Mouse (Mus musculus) neural tube, embryonic 15.5 days (tissue): ENCODE measurements around the gene Rassf7. TPM values are rescaled to one million over a fixed set of nuclear protein-coding genes. Genes with fewer than 3 reads are reported as not detected.
A peak's percentile ranks its signal among the peaks of the same experiment; 100 is the strongest.

Experiments
- ATAC-seq: fragments of 200-750 bp; cut with Nextera tagmentation; 2 replicates; pipeline ENCODE4 v1.8.0; 2017; ENCODE audit warnings: mild to moderate bottlenecking, moderate TSS enrichment, moderate library complexity; ENCODE audit not compliant: low FRiP score
- H3K27ac ChIP-seq: fragments of 300-500 bp; sonication (generic); replicated peaks from 2 replicates; pipeline ENCODE4 v1.5.1; 2015; ENCODE audit warnings: mild to moderate bottlenecking, inconsistent platforms
- H3K27me3 ChIP-seq: fragments of 300-500 bp; sonication (generic); replicated peaks from 2 replicates; pipeline ENCODE4 v1.6.1; 2015; ENCODE audit warnings: inconsistent platforms
- H3K36me3 ChIP-seq: fragments of 300-500 bp; sonication (generic); 2 replicates; pipeline ENCODE4 v1.6.1; 2015; ENCODE audit warnings: inconsistent platforms
- H3K4me1 ChIP-seq: fragments of 300-500 bp; sonication (generic); 2 replicates; pipeline ENCODE4 v1.6.1; 2015; ENCODE audit warnings: inconsistent platforms
- H3K4me2 ChIP-seq: fragments of 300-500 bp; sonication (generic); 2 replicates; pipeline ENCODE4 v1.6.1; 2015; ENCODE audit warnings: inconsistent platforms, mild to moderate bottlenecking, moderate library complexity
- H3K4me3 ChIP-seq: fragments of 300-500 bp; sonication (generic); replicated peaks from 2 replicates; pipeline ENCODE4 v1.5.1; 2015; ENCODE audit warnings: mild to moderate bottlenecking, inconsistent platforms
- H3K9ac ChIP-seq: fragments of 300-500 bp; sonication (generic); replicated peaks from 2 replicates; pipeline ENCODE4 v1.6.1; 2015; ENCODE audit warnings: mild to moderate bottlenecking, inconsistent platforms
- H3K9me3 ChIP-seq: fragments of 300-500 bp; sonication (generic); replicated peaks from 2 replicates; pipeline ENCODE4 v1.6.1; 2016; ENCODE audit warnings: inconsistent platforms
- WGBS: fragments of 180-500 bp; shearing (Covaris S2); methylation state at CpG from one replicate; pipeline ENCODE4 v1.1.7; 2015; ENCODE audit warnings: mixed read lengths; 5-methylcytosine and 5-hydroxymethylcytosine counted together
- polyA plus RNA-seq: library from polyadenylated mRNA; unstranded; fragments of >200 nt; fragmentation: Nextera tagmentation; extraction: Ambion mirVana; gene quantifications from 2 replicates; pipeline ENCODE4 v1.2.1, GENCODE M21; 2015

Rassf7 gene
- polyA plus RNA-seq, 1 experiment from 2014 or later, result 24.1 TPM

DNA sequence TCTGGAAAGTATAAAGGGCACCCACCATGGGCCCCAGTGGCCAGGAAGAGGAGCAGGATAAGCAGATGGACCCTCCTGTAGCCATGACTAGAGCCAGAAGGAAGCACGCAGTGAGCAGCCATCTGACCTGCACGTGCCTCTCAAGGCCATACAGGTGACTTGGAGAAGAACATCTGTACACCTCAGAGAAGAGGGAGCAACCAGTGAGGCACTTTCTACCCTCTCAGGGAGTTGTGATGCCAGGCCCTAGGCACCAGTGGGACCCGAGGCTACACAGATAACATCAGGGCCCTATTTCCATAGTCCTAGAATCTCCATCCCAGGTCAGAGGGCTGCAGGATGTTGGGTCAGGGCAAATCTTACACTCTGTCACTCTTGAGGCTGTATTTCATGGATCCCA lies 25.4 kb upstream of the Rassf7 start:
- no peak for ATAC-seq
- H3K4me3 ChIP-seq, result no peak overlapping the region
- no peak overlapping the region for H3K9ac ChIP-seq
- peaks cover 27% of the 10 kb centered on the region for H3K4me1 ChIP-seq
- H3K27me3 ChIP-seq, result no peaks in the 10 kb centered on the region
- no peak overlapping the region for H3K4me2 ChIP-seq
- H3K9me3 ChIP-seq, result no peaks in the 10 kb centered on the region
- H3K36me3 ChIP-seq, result peaks cover 36% of the 10 kb centered on the region
- H3K27ac ChIP-seq, result no peak overlapping the region
- 97% methylated on average over 3 of the region's 3 CpGs for WGBS

DNA sequence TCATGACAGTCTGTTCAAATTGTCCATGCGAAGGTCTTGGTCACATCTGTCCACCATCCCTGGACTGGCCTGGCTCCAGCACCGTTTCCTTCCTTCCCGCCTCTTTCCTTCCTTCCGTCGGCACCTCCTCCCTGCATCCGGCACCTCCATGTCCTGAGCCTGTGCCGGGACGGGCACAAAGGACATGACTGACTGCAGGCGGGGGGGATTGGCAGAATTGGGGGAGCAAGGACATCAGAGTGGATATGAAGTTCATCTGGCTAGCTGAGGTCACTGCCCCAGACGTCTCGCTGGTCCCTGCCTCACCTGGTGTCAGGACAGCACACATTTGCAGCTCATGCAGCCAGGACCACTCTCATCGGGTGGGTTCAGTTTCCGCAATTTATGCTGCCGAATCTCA lies 24.6 kb upstream of the Rassf7 start:
- no peak overlapping the region for H3K27ac ChIP-seq
- 89% methylated on average over 14 of the region's 14 CpGs for WGBS

DNA sequence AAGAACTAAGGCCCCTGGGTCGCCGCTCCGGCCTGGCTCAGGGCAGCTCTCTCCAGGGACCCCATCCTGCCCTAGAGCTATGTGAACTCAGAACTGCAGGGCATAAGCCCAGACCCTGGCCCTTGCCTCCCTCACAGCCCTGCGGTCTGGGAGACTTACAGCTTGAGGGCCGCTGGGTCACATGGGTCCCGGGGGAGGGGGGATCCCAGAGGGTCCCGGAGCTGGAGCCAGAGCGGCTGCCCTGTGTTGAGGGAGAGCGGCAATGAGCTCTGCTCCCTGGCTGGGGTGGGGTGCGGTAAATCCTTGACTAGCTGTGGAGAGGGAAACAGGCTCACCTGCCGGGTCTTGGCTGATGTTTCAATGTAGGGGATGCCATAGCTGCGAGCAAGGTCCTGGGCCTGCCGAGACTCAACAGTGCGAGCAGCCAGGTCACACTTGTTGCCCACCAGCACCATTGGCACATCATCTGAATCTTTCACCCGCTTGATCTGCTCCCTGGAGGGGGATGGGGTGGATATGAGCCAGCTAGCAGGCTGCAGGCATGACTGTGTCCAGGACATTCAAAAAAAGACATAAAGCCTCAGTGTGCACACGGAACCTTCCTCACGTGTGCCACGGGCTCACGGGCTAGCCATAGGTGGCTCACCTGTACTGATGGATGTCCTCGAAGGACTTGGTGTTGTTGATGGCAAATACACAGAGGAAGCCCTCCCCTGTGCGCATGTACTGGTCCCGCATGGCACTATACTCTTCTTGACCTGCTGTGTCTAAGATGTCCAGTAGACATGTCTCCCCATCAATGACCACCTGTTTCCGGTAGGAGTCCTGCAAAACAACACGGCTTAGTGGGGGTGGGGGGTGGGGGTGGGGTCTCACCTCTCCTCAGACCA lies 23.6 kb upstream of the Rassf7 start:
- Histone ChIP-seq H3K4me1 (peaks cover 33% of the 10 kb centered on the region), H3K9ac (peak overlapping the region; percentile 98; the same call in 1 of the 2 replicates), H3K27ac (no peak overlapping the region), H3K4me2 (peak overlapping the region; percentile 93), H3K9me3 (no peaks in the 10 kb centered on the region), H3K36me3 (peaks cover 36% of the 10 kb centered on the region), H3K4me3 (peak overlapping the region; percentile 86; the same call in 1 of the 2 replicates), H3K27me3 (no peaks in the 10 kb centered on the region)
- 91% methylated on average over 24 of the region's 24 CpGs for WGBS
- no peak for ATAC-seq

More for the DNA sequence above, 24.6 kb upstream of the Rassf7 start:
- Histone ChIP-seq H3K4me3 (no peak overlapping the region), H3K9me3 (no peaks in the 10 kb centered on the region), H3K4me2 (no peak overlapping the region), H3K27me3 (no peaks in the 10 kb centered on the region), H3K36me3 (peaks cover 36% of the 10 kb centered on the region), H3K9ac (no peak overlapping the region), H3K4me1 (peaks cover 33% of the 10 kb centered on the region)
- ATAC-seq, result no peak

- 30% methylated on average over 12 of the region's 12 CpGs for WGBS
- no peak for ATAC-seq
- Histone ChIP-seq H3K27ac (peak overlapping the region; percentile 83), H3K36me3 (peaks cover 36% of the 10 kb centered on the region), H3K4me1 (peaks cover 33% of the 10 kb centered on the region), H3K4me2 (peak overlapping the region; percentile 93), H3K9ac (peak overlapping the region; percentile 98), H3K4me3 (peak overlapping the region; percentile 86), H3K9me3 (no peaks in the 10 kb centered on the region), H3K27me3 (no peaks in the 10 kb centered on the region)
These were observed 22.8 kb upstream of the Rassf7 start for GRCm38 (mm10) chr7:141192776-141193347.

- ATAC-seq, result no peak; the same call in none of the 2 replicates
- H3K4me1 ChIP-seq, result peaks cover 33% of the 10 kb centered on the region
- peak overlapping the region; percentile 93 for H3K4me2 ChIP-seq
- peak overlapping the region; percentile 86 for H3K4me3 ChIP-seq
- H3K36me3 ChIP-seq, result peaks cover 36% of the 10 kb centered on the region
- no peaks in the 10 kb centered on the region for H3K27me3 ChIP-seq
- WGBS, result 3% methylated on average over 20 of the region's 43 CpGs
- H3K27ac ChIP-seq, result peak overlapping the region; percentile 83
- no peaks in the 10 kb centered on the region for H3K9me3 ChIP-seq
- H3K9ac ChIP-seq, result peak overlapping the region; percentile 98
These were observed 22.3 kb upstream of the Rassf7 start for GRCm38 (mm10) chr7:141193348-141193856.

GRCm38 (mm10) chr7:141193948-141194347 lies 21.7 kb upstream of the Rassf7 start, which contains the start of the genes Hras and Lrrc56:
Hras (minus strand) TSS chr7:141194005.
Lrrc56 (plus strand) TSS chr7:141194157.
- WGBS, result under 1% methylated on average over 38 of the region's 39 CpGs

DNA sequence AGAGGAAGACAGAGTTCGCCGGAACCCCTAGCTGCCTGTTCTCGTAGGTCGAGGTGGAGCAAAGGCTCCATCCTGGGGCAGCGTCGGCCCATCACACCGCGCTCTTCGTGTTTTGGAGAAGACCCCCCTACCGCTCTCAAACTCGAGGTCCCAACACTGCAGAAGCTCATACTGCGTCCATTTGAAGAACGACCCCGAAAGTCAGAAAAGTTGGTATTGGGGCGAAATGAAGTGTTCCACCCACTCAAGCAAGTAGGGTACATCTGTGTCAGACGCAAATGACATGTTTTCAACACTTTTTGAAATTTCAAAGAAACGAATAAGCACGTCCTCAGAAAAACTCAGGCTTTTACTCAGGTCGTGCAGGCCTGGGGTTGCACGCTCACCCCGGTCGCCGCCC lies 21.3 kb upstream of the Rassf7 start:
- peak overlapping the region; percentile 81 for H3K27ac ChIP-seq
- H3K9ac ChIP-seq, result peak overlapping the region; percentile 58
- no peaks in the 10 kb centered on the region for H3K9me3 ChIP-seq
- peak overlapping the region; percentile 93 for H3K4me2 ChIP-seq
- H3K36me3 ChIP-seq, result peaks cover 28% of the 10 kb centered on the region
- peak overlapping the region; percentile 86 for H3K4me3 ChIP-seq
- H3K27me3 ChIP-seq, result no peaks in the 10 kb centered on the region
- H3K4me1 ChIP-seq, result peaks cover 33% of the 10 kb centered on the region
- WGBS, result under 1% methylated on average over 23 of the region's 23 CpGs
- no peak for ATAC-seq

More at GRCm38 (mm10) chr7:141193948-141194347, 21.7 kb upstream of the Rassf7 start, which contains the start of the genes Hras and Lrrc56:
- Histone ChIP-seq H3K27ac (peak within 1 kb of the TSS; percentile 83), H3K4me3 (peak within 1 kb of the TSS; percentile 86), H3K4me2 (peak within 1 kb of the TSS; percentile 93), H3K9ac (peak within 1 kb of the TSS; percentile 98), H3K36me3 (peaks cover 33% of the 10 kb centered on the region), H3K27me3 (no peaks in the 10 kb centered on the region), H3K4me1 (peaks cover 33% of the 10 kb centered on the region), H3K9me3 (no peaks in the 10 kb centered on the region)
- ATAC-seq, result peak; percentile 96

GRCm38 (mm10) chr7:141194830-141195229 lies 20.8 kb upstream of the Rassf7 start:
- peak; percentile 33 for ATAC-seq
- no peaks in the 10 kb centered on the region for H3K9me3 ChIP-seq
- under 1% methylated on average over 28 of the region's 28 CpGs for WGBS

DNA sequence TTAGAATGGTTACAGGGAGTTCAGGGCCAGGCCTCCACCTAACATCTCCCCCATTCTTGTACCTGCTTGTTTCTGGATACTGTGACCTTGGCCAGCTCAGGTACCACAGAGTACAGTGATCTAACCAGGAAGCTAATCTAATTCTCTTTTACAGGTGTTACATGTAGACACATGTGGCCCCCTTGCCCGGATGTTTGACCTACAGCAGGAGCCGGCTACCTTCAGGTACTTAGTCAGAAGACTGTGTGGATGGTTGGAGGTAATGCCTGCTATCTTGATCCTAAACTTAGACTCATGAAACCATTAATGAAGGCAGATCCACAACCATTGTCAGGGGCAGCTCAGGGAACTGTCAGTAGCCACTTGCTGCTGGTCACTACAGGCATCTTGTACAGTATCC lies 19.9 kb upstream of the Rassf7 start:
- ATAC-seq, result no peak
- Histone ChIP-seq H3K36me3 (peaks cover 15% of the 10 kb centered on the region; the same call in 1 of the 2 replicates), H3K9me3 (no peaks in the 10 kb centered on the region), H3K27ac (no peak overlapping the region), H3K27me3 (no peaks in the 10 kb centered on the region), H3K9ac (no peak overlapping the region), H3K4me2 (peak overlapping the region; percentile 93), H3K4me3 (no peak overlapping the region), H3K4me1 (peaks cover 33% of the 10 kb centered on the region)
- WGBS, result 95% methylated on average over 2 of the region's 2 CpGs

More at GRCm38 (mm10) chr7:141194830-141195229, 20.8 kb upstream of the Rassf7 start:
- no peaks in the 10 kb centered on the region for H3K27me3 ChIP-seq
- peak overlapping the region; percentile 93 for H3K4me2 ChIP-seq
- peaks cover 33% of the 10 kb centered on the region for H3K4me1 ChIP-seq
- peak overlapping the region; percentile 81 for H3K27ac ChIP-seq
- H3K36me3 ChIP-seq, result peaks cover 24% of the 10 kb centered on the region
- peak overlapping the region; percentile 86 for H3K4me3 ChIP-seq
- peak overlapping the region; percentile 58 for H3K9ac ChIP-seq

- Histone ChIP-seq H3K27me3 (no peaks in the 10 kb centered on the region), H3K4me1 (peaks cover 32% of the 10 kb centered on the region), H3K4me3 (no peak overlapping the region), H3K27ac (no peak overlapping the region), H3K9me3 (no peaks in the 10 kb centered on the region), H3K9ac (no peak overlapping the region), H3K4me2 (no peak overlapping the region), H3K36me3 (peaks cover 5% of the 10 kb centered on the region; the same call in 1 of the 2 replicates)
- ATAC-seq, result no peak
- 95% methylated on average over 8 of the region's 8 CpGs for WGBS
These were observed 18.9 kb upstream of the Rassf7 start for GRCm38 (mm10) chr7:141196619-141197282.

- H3K4me3 ChIP-seq, result no peak overlapping the region
- peaks cover 18% of the 10 kb centered on the region for H3K4me1 ChIP-seq
- no peak overlapping the region for H3K27ac ChIP-seq
- no peak for ATAC-seq
- no peak overlapping the region for H3K4me2 ChIP-seq
- no peaks in the 10 kb centered on the region for H3K27me3 ChIP-seq
- H3K9me3 ChIP-seq, result no peaks in the 10 kb centered on the region
- no peaks in the 10 kb centered on the region for H3K36me3 ChIP-seq
- no peak overlapping the region for H3K9ac ChIP-seq
- WGBS, result 96% methylated on average over 4 of the region's 4 CpGs
These were observed 17.5 kb upstream of the Rassf7 start for GRCm38 (mm10) chr7:141198121-141198520.
